Mouse (Mus musculus) macrophage (primary cell): ENCODE measurements at regions not wholly inside any gene's neighbourhood (a gene's known extent, or its start where the extent isn't known, plus 50 kb on each side); places are given as distances from the start of the nearest gene placed in this dataset.
"Not testable (repeated sequence)": the region's sequence is repeated elsewhere in the genome, so short reads cannot be mapped to it uniquely, and the experiment has no call there.

Experiments used
- H3K27ac ChIP-seq: fragments of 350-480 bp; formaldehyde crosslinking; 2 replicates; pipeline ENCODE4 v1.9.0; 2021
- H3K36me3 ChIP-seq: fragments of 350-480 bp; formaldehyde crosslinking; 2 replicates; pipeline ENCODE4 v1.9.0; 2021; ENCODE audit errors: inconsistent target
- H3K4me3 ChIP-seq: fragments of 350-480 bp; formaldehyde crosslinking; 2 replicates; pipeline ENCODE4 v1.9.0; 2021; ENCODE audit errors: inconsistent target
- H3K79me2 ChIP-seq: fragments of 350-480 bp; formaldehyde crosslinking; 2 replicates; pipeline ENCODE4 v1.9.0; 2021; ENCODE audit errors: inconsistent target
- WGBS: methylation state at CpG from one replicate; pipeline ENCODE4 v1.1.7; 2026; ENCODE audit warnings: inconsistent platforms; ENCODE audit not compliant: missing documents; 5-methylcytosine and 5-hydroxymethylcytosine counted together

- H3K4me3 ChIP-seq = no peak overlapping the region
- H3K79me2 ChIP-seq = no peaks in the 10 kb centered on the region
- H3K27ac ChIP-seq = no peak overlapping the region
- WGBS = 51% methylated on average over 5 of the region's 5 CpGs
- H3K36me3 ChIP-seq = no peaks in the 10 kb centered on the region
Observed at GRCm38 (mm10) chr4:131160135-131160534, 215.9 kb downstream of the Matn1 start.

GRCm38 (mm10) chr4:131161501-131161900 lies 217.3 kb downstream of the Matn1 start:
- 88% methylated on average over 9 of the region's 9 CpGs for WGBS
- Histone ChIP-seq H3K27ac (no peak overlapping the region), H3K4me3 (no peak overlapping the region), H3K36me3 (no peaks in the 10 kb centered on the region), H3K79me2 (no peaks in the 10 kb centered on the region)

- Histone ChIP-seq H3K79me2 (no peaks in the 10 kb centered on the region), H3K4me3 (no peak overlapping the region), H3K27ac (no peak overlapping the region), H3K36me3 (no peaks in the 10 kb centered on the region)
- 65% methylated on average over 7 of the region's 7 CpGs for WGBS
Observed at GRCm38 (mm10) chr4:131163782-131164315, 219.7 kb downstream of the Matn1 start.

GRCm38 (mm10) chr4:131166574-131167270 lies 222.5 kb downstream of the Matn1 start:
- no peaks in the 10 kb centered on the region for H3K79me2 ChIP-seq
- H3K4me3 ChIP-seq = no peak overlapping the region
- H3K27ac ChIP-seq = no peak overlapping the region
- 79% methylated on average over 9 of the region's 9 CpGs for WGBS
- H3K36me3 ChIP-seq = no peaks in the 10 kb centered on the region

GRCm38 (mm10) chr4:131167921-131168320 lies 223.7 kb downstream of the Matn1 start:
- H3K27ac ChIP-seq = no peak overlapping the region
- no peak overlapping the region for H3K4me3 ChIP-seq
- WGBS = 85% methylated on average over 2 of the region's 2 CpGs
- H3K36me3 ChIP-seq = no peaks in the 10 kb centered on the region
- no peaks in the 10 kb centered on the region for H3K79me2 ChIP-seq

- 91% methylated on average over 28 of the region's 28 CpGs for WGBS
- H3K4me3 ChIP-seq = no peak overlapping the region
- H3K79me2 ChIP-seq = no peaks in the 10 kb centered on the region
- no peak overlapping the region for H3K27ac ChIP-seq
- no peaks in the 10 kb centered on the region for H3K36me3 ChIP-seq
Observed at GRCm38 (mm10) chr4:131173783-131174460, 229.7 kb downstream of the Matn1 start.

GRCm38 (mm10) chr4:131176701-131177100 lies 232.5 kb downstream of the Matn1 start:
- H3K27ac ChIP-seq = no peak overlapping the region
- no peaks in the 10 kb centered on the region for H3K79me2 ChIP-seq
- no peaks in the 10 kb centered on the region for H3K36me3 ChIP-seq
- no peak overlapping the region for H3K4me3 ChIP-seq
- WGBS = 67% methylated on average over 3 of the region's 3 CpGs

GRCm38 (mm10) chr4:131177889-131178288 lies 233.7 kb downstream of the Matn1 start:
- H3K36me3 ChIP-seq = no peaks in the 10 kb centered on the region
- 81% methylated on average over 6 of the region's 6 CpGs for WGBS
- no peak overlapping the region for H3K27ac ChIP-seq
- H3K4me3 ChIP-seq = no peak overlapping the region
- H3K79me2 ChIP-seq = no peaks in the 10 kb centered on the region

GRCm38 (mm10) chr4:131178642-131179041 lies 234.5 kb downstream of the Matn1 start:
- H3K79me2 ChIP-seq, H3K4me3 ChIP-seq, H3K36me3 ChIP-seq, H3K27ac ChIP-seq: not testable (repeated sequence)
- 71% methylated on average over 5 of the region's 5 CpGs for WGBS

- no peaks in the 10 kb centered on the region for H3K79me2 ChIP-seq
- H3K4me3 ChIP-seq = no peak overlapping the region
- 77% methylated on average over 3 of the region's 3 CpGs for WGBS
- H3K36me3 ChIP-seq = no peaks in the 10 kb centered on the region
- no peak overlapping the region for H3K27ac ChIP-seq
Observed at GRCm38 (mm10) chr4:131188066-131188465, 243.9 kb downstream of the Matn1 start.

GRCm38 (mm10) chr4:131191106-131191880 lies 247.1 kb downstream of the Matn1 start:
- H3K4me3 ChIP-seq = no peak overlapping the region
- 73% methylated on average over 13 of the region's 13 CpGs for WGBS
- no peak overlapping the region for H3K27ac ChIP-seq
- H3K36me3 ChIP-seq = no peaks in the 10 kb centered on the region
- no peaks in the 10 kb centered on the region for H3K79me2 ChIP-seq

- H3K79me2 ChIP-seq = no peaks in the 10 kb centered on the region
- no peak overlapping the region for H3K27ac ChIP-seq
- H3K36me3 ChIP-seq = no peaks in the 10 kb centered on the region
- WGBS = 83% methylated on average over 20 of the region's 20 CpGs
- no peak overlapping the region for H3K4me3 ChIP-seq
Observed at GRCm38 (mm10) chr4:131193900-131194419, 249.8 kb downstream of the Matn1 start.

- Histone ChIP-seq H3K36me3 (no peaks in the 10 kb centered on the region), H3K79me2 (no peaks in the 10 kb centered on the region), H3K4me3 (no peak overlapping the region), H3K27ac (no peak overlapping the region)
- 82% methylated on average over 4 of the region's 4 CpGs for WGBS
Observed at GRCm38 (mm10) chr4:131196147-131196546, 252.0 kb downstream of the Matn1 start.

GRCm38 (mm10) chr4:131203721-131204120 lies 259.5 kb downstream of the Matn1 start:
- H3K36me3 ChIP-seq = no peaks in the 10 kb centered on the region
- 89% methylated on average over 12 of the region's 12 CpGs for WGBS
- no peak overlapping the region for H3K4me3 ChIP-seq
- H3K27ac ChIP-seq = no peak overlapping the region
- H3K79me2 ChIP-seq = no peaks in the 10 kb centered on the region
